Mouse (Mus musculus): ENCODE results near the gene Bicra.

The Bicra gene

GRCm38 (mm10) chr7:16053105-16053504, 5.4 kb upstream of the Bicra start:
- no peak for DNase-seq (ENCODE audit: low read depth, low spot score)
- Histone ChIP-seq H3K36me3 (ENCODE audit: control insufficient read depth, insufficient read depth, low read length, poor library complexity, severe bottlenecking) (no peaks in the 10 kb centered on the region), H3K27me3 (ENCODE audit: control insufficient read depth, insufficient read depth, low read length, poor library complexity, severe bottlenecking) (no peaks in the 10 kb centered on the region)

- DNase-seq (ENCODE audit: low read depth, low spot score) = peak; percentile 98
- Histone ChIP-seq H3K27me3 (ENCODE audit: control insufficient read depth, insufficient read depth, low read length, poor library complexity, severe bottlenecking) (no peaks in the 10 kb centered on the region), H3K36me3 (ENCODE audit: control insufficient read depth, insufficient read depth, low read length, poor library complexity, severe bottlenecking) (no peaks in the 10 kb centered on the region)
These were observed 5.0 kb upstream of the Bicra start for GRCm38 (mm10) chr7:16052684-16053083.

GRCm38 (mm10) chr7:16051883-16052595, 4.3 kb upstream of the Bicra start:
- DNase-seq (ENCODE audit: low read depth, low spot score) = peak; percentile 89
- Histone ChIP-seq H3K27me3 (ENCODE audit: control insufficient read depth, insufficient read depth, low read length, poor library complexity, severe bottlenecking) (no peaks in the 10 kb centered on the region), H3K36me3 (ENCODE audit: control insufficient read depth, insufficient read depth, low read length, poor library complexity, severe bottlenecking) (no peaks in the 10 kb centered on the region)

- no peak for DNase-seq (ENCODE audit: low read depth, low spot score)
- H3K36me3 ChIP-seq (ENCODE audit: control insufficient read depth, insufficient read depth, low read length, poor library complexity, severe bottlenecking) = no peaks in the 10 kb centered on the region
- H3K27me3 ChIP-seq (ENCODE audit: control insufficient read depth, insufficient read depth, low read length, poor library complexity, severe bottlenecking) = no peaks in the 10 kb centered on the region
These were observed 2.9 kb upstream of the Bicra start for GRCm38 (mm10) chr7:16050600-16050999.

GRCm38 (mm10) chr7:16049576-16049915, 1.8 kb upstream of the Bicra start:
- H3K36me3 ChIP-seq (ENCODE audit: control insufficient read depth, insufficient read depth, low read length, poor library complexity, severe bottlenecking) = no peaks in the 10 kb centered on the region
- DNase-seq (ENCODE audit: low read depth, low spot score) = peak; percentile 67

GRCm38 (mm10) chr7:16048675-16049575, 1.2 kb upstream of the Bicra start:
- peak; percentile 23 for DNase-seq (ENCODE audit: low read depth, low spot score)
- Histone ChIP-seq H3K36me3 (ENCODE audit: control insufficient read depth, insufficient read depth, low read length, poor library complexity, severe bottlenecking) (no peaks in the 10 kb centered on the region), H3K27me3 (ENCODE audit: control insufficient read depth, insufficient read depth, low read length, poor library complexity, severe bottlenecking) (no peaks in the 10 kb centered on the region)

More at GRCm38 (mm10) chr7:16049576-16049915, 1.8 kb upstream of the Bicra start:
- no peaks in the 10 kb centered on the region for H3K27me3 ChIP-seq (ENCODE audit: control insufficient read depth, insufficient read depth, low read length, poor library complexity, severe bottlenecking)

- Histone ChIP-seq H3K27me3 (ENCODE audit: control insufficient read depth, insufficient read depth, low read length, poor library complexity, severe bottlenecking) (no peaks in the 10 kb centered on the region), H3K36me3 (ENCODE audit: control insufficient read depth, insufficient read depth, low read length, poor library complexity, severe bottlenecking) (no peaks in the 10 kb centered on the region)
- DNase-seq (ENCODE audit: low read depth, low spot score) = peak; percentile 99
These were observed 443 bp upstream of the Bicra start for GRCm38 (mm10) chr7:16048164-16048564.

- H3K36me3 ChIP-seq (ENCODE audit: control insufficient read depth, insufficient read depth, low read length, poor library complexity, severe bottlenecking) = no peaks in the 10 kb centered on the region
- H3K27me3 ChIP-seq (ENCODE audit: control insufficient read depth, insufficient read depth, low read length, poor library complexity, severe bottlenecking) = no peaks in the 10 kb centered on the region
- DNase-seq (ENCODE audit: low read depth, low spot score) = peak; percentile 78
These were observed 1.0 kb downstream of the Bicra start for GRCm38 (mm10) chr7:16046481-16047337.

GRCm38 (mm10) chr7:16046101-16046480, 1.6 kb downstream of the Bicra start:
- DNase-seq (ENCODE audit: low read depth, low spot score) = peak; percentile 90

GRCm38 (mm10) chr7:16045538-16045937, 2.2 kb downstream of the Bicra start:
- no peaks in the 10 kb centered on the region for H3K27me3 ChIP-seq (ENCODE audit: control insufficient read depth, insufficient read depth, low read length, poor library complexity, severe bottlenecking)
- no peaks in the 10 kb centered on the region for H3K36me3 ChIP-seq (ENCODE audit: control insufficient read depth, insufficient read depth, low read length, poor library complexity, severe bottlenecking)
- no peak for DNase-seq (ENCODE audit: low read depth, low spot score)

More at GRCm38 (mm10) chr7:16046101-16046480, 1.6 kb downstream of the Bicra start:
- no peaks in the 10 kb centered on the region for H3K27me3 ChIP-seq (ENCODE audit: control insufficient read depth, insufficient read depth, low read length, poor library complexity, severe bottlenecking)
- no peaks in the 10 kb centered on the region for H3K36me3 ChIP-seq (ENCODE audit: control insufficient read depth, insufficient read depth, low read length, poor library complexity, severe bottlenecking)

GRCm38 (mm10) chr7:16044531-16044930, 3.2 kb downstream of the Bicra start:
- Histone ChIP-seq H3K27me3 (ENCODE audit: control insufficient read depth, insufficient read depth, low read length, poor library complexity, severe bottlenecking) (no peaks in the 10 kb centered on the region), H3K36me3 (ENCODE audit: control insufficient read depth, insufficient read depth, low read length, poor library complexity, severe bottlenecking) (no peaks in the 10 kb centered on the region)
- DNase-seq (ENCODE audit: low read depth, low spot score) = no peak

- DNase-seq (ENCODE audit: low read depth, low spot score) = peak; percentile 29
- Histone ChIP-seq H3K36me3 (ENCODE audit: control insufficient read depth, insufficient read depth, low read length, poor library complexity, severe bottlenecking) (no peaks in the 10 kb centered on the region), H3K27me3 (ENCODE audit: control insufficient read depth, insufficient read depth, low read length, poor library complexity, severe bottlenecking) (no peaks in the 10 kb centered on the region)
These were observed 3.8 kb downstream of the Bicra start for GRCm38 (mm10) chr7:16043861-16044435.

- Histone ChIP-seq H3K36me3 (ENCODE audit: control insufficient read depth, insufficient read depth, low read length, poor library complexity, severe bottlenecking) (no peaks in the 10 kb centered on the region), H3K27me3 (ENCODE audit: control insufficient read depth, insufficient read depth, low read length, poor library complexity, severe bottlenecking) (no peaks in the 10 kb centered on the region)
- peak; percentile 44 for DNase-seq (ENCODE audit: low read depth, low spot score)
These were observed 4.6 kb downstream of the Bicra start for GRCm38 (mm10) chr7:16042850-16043775.

All from splenic B cell, adult 2 months (primary cell).